Mouse (Mus musculus) cerebellum, adult (tissue): ENCODE results near the gene Tmem107.
"Not testable (repeated sequence)": the region's sequence is repeated elsewhere in the genome, so short reads cannot be mapped to it uniquely, and the experiment has no call there.

Source experiments
- ATAC-seq: cut with Nextera tagmentation; 2 replicates; pipeline ENCODE4 v1.9.2; 2017; ENCODE audit warnings: mild to moderate bottlenecking, moderate library complexity, mixed read lengths; ENCODE audit not compliant: insufficient number of reproducible peaks, low FRiP score, low TSS enrichment

Gene Tmem107

GRCm38 (mm10) chr11:69090367-69090766 lies 19.8 kb downstream of the Tmem107 start:
- no peak for ATAC-seq

- no peak for ATAC-seq
These were observed 21.2 kb downstream of the Tmem107 start for GRCm38 (mm10) chr11:69091566-69092385.

GRCm38 (mm10) chr11:69092386-69092751 lies 21.8 kb downstream of the Tmem107 start:
- ATAC-seq, result no peak

- no peak for ATAC-seq
These were observed 22.3 kb downstream of the Tmem107 start for GRCm38 (mm10) chr11:69092871-69093270.

GRCm38 (mm10) chr11:69093856-69094255 lies 23.2 kb downstream of the Tmem107 start:
- not testable (repeated sequence) for ATAC-seq

GRCm38 (mm10) chr11:69094697-69095429 lies 24.3 kb downstream of the Tmem107 start, which contains the start of gene Per1:
Gene Per1, plus strand, starts transcription at chr11:69095217.
- ATAC-seq, result peak; percentile 73

GRCm38 (mm10) chr11:69095511-69096231 lies 25.1 kb downstream of the Tmem107 start:
- ATAC-seq, result no peak

GRCm38 (mm10) chr11:69096360-69096986 lies 25.9 kb downstream of the Tmem107 start:
- ATAC-seq, result no peak

- no peak for ATAC-seq
These were observed 26.6 kb downstream of the Tmem107 start for GRCm38 (mm10) chr11:69096987-69097900.

- ATAC-seq, result no peak
These were observed 27.6 kb downstream of the Tmem107 start for GRCm38 (mm10) chr11:69098039-69098761.

- ATAC-seq, result no peak
These were observed 28.1 kb downstream of the Tmem107 start for GRCm38 (mm10) chr11:69098762-69099091.

- ATAC-seq, result no peak
These were observed 28.7 kb downstream of the Tmem107 start for GRCm38 (mm10) chr11:69099177-69099914.

GRCm38 (mm10) chr11:69099915-69100345 lies 29.3 kb downstream of the Tmem107 start:
- ATAC-seq, result peak; percentile 36; the same call in 1 of the 2 replicates

- ATAC-seq, result no peak
These were observed 30.2 kb downstream of the Tmem107 start for GRCm38 (mm10) chr11:69100639-69101360.

- ATAC-seq, result no peak
These were observed 31.2 kb downstream of the Tmem107 start for GRCm38 (mm10) chr11:69101604-69102402.

GRCm38 (mm10) chr11:69102403-69102725 lies 31.8 kb downstream of the Tmem107 start:
- no peak for ATAC-seq

- no peak for ATAC-seq
These were observed 32.5 kb downstream of the Tmem107 start for GRCm38 (mm10) chr11:69103121-69103520.
